Mouse (Mus musculus) frontal cortex, postnatal 25 days (tissue): ENCODE measurements around the gene Kcnj11.

ENCODE experiments used
- DNase-seq, 2 experiments: peaks; one replicate each; pipeline ENCODE4 v3.0.0; 2022; ENCODE audit warnings: low spot score in 2 of 2

The Kcnj11 gene

DNA sequence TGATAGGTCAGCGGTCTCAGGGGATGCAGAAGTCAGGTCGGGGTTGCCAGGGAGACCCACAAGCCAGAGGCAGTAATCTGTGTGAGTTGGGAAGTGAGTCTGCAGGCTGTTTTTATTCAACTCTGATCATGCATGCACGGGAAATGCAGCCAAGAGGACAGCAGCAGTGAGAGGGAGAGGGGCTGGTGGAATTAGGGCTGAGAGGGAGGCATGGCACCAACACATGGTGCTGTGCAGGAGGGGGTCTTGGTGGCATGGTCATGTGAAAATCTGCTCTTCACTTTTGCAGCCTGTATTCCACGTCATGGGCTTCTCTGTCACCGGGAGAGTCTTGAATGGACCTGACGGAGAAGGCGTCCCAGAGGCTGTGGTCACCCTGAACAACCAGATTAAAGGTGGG lies 50.6 kb downstream of the Kcnj11 start:
- DNase-seq: no peak

GRCm38 (mm10) chr7:46047873-46048562 lies 52.5 kb downstream of the Kcnj11 start:
- DNase-seq: no peak

DNA sequence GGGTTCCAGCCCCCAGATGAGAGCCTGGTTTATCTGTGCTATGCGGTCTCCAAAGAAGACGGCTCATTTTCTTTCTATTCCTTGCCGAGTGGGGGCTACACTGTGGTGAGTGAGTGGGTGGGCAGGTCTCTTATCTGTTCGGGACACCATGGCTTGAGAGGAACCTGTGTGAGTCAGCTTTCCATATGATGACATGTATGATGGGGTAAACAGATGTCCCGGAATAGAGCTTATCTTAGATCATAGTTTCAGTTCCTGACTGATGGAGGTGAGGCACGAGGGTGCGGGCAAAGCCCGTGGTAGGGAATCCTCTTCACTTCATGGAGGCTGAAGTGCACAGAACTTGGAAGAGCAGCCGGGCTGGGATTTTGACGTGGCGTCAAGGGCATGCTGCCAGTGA lies 54.7 kb downstream of the Kcnj11 start:
- no peak for DNase-seq

DNA sequence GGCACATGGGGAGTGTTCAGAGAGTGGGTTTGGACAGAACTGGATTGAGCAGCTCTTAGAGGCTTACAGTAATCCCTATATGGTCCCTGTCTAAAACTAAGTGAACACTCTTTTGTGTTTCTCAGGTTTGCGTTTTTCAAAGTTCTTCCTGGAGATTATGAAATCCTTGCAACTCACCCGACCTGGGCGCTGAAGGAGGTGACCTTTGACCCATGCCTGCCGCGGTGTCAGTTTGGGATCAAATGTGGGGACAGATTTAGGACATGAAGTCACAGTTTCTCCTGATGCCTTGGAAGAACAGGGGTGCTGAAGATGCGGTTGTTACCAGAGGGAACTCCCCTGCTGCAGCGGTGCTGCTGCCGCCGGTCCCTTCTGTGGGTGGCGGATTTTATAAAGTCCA lies 56.5 kb downstream of the Kcnj11 start:
- no peak for DNase-seq
